Mouse (Mus musculus): Measurements from ENCODE around the gene Pcnt.

The Pcnt gene

GRCm38 (mm10) chr10:76416811-76417210, 25.8 kb downstream of the Pcnt start:
- in situ Hi-C loops (cut with MboI, MseI): no loop called here

- in situ Hi-C loops (cut with MboI, MseI): no loop called here
Observed at GRCm38 (mm10) chr10:76408520-76408919, 34.1 kb downstream of the Pcnt start.

- in situ Hi-C loops (cut with MboI, MseI): no loop called here
Observed at GRCm38 (mm10) chr10:76392596-76392995, 50.0 kb downstream of the Pcnt start.

- in situ Hi-C loops (cut with MboI, MseI): no loop called here
Observed at GRCm38 (mm10) chr10:76391786-76392185, 50.8 kb downstream of the Pcnt start.

- in situ Hi-C loops (cut with MboI, MseI): no loop called here
Observed at GRCm38 (mm10) chr10:76391166-76391565, 51.4 kb downstream of the Pcnt start.

- in situ Hi-C loops (cut with MboI, MseI): loop anchor here (5.0 kb wide), 1 partner anchor 47 kb away; no protein-coding TSS in a partner anchor
Observed at GRCm38 (mm10) chr10:76374981-76375380, 67.6 kb downstream of the Pcnt start.

GRCm38 (mm10) chr10:76371736-76372135, 70.8 kb downstream of the Pcnt start:
- in situ Hi-C loops (cut with MboI, MseI): no loop called here

- in situ Hi-C loops (cut with MboI, MseI): no loop called here
Observed at GRCm38 (mm10) chr10:76368766-76369165, 73.8 kb downstream of the Pcnt start.

- in situ Hi-C loops (cut with MboI, MseI): no loop called here
Observed at GRCm38 (mm10) chr10:76363233-76363632, 79.4 kb downstream of the Pcnt start.

- in situ Hi-C loops (cut with MboI, MseI): no loop called here
Observed at GRCm38 (mm10) chr10:76358468-76358867, 84.1 kb downstream of the Pcnt start.

- in situ Hi-C loops (cut with MboI, MseI): no loop called here
Observed at GRCm38 (mm10) chr10:76357286-76357875, 85.2 kb downstream of the Pcnt start.

- in situ Hi-C loops (cut with MboI, MseI): no loop called here
Observed at GRCm38 (mm10) chr10:76354974-76355373, 87.6 kb downstream of the Pcnt start.

- in situ Hi-C loops (cut with MboI, MseI): no loop called here
Observed at GRCm38 (mm10) chr10:76353986-76354385, 88.6 kb downstream of the Pcnt start.

GRCm38 (mm10) chr10:76351953-76352352, 90.6 kb downstream of the Pcnt start:
- in situ Hi-C loops (cut with MboI, MseI): no loop called here

- in situ Hi-C loops (cut with MboI, MseI): loop anchor here (10.0 kb wide), 1 partner anchor 678 kb away; no protein-coding TSS in a partner anchor
Observed at GRCm38 (mm10) chr10:76346589-76346988, 96.0 kb downstream of the Pcnt start.

- in situ Hi-C loops (cut with MboI, MseI): loop anchor here (10.0 kb wide), 1 partner anchor 679 kb away; no protein-coding TSS in a partner anchor
Observed at GRCm38 (mm10) chr10:76346043-76346491, 96.5 kb downstream of the Pcnt start.

GRCm38 (mm10) chr10:76345540-76345902, 97.1 kb downstream of the Pcnt start:
- in situ Hi-C loops (cut with MboI, MseI): loop anchor here (10.0 kb wide), 1 partner anchor 679 kb away; no protein-coding TSS in a partner anchor

- in situ Hi-C loops (cut with MboI, MseI): loop anchor here (10.0 kb wide), 1 partner anchor 680 kb away; no protein-coding TSS in a partner anchor
Observed at GRCm38 (mm10) chr10:76344711-76345539, 97.7 kb downstream of the Pcnt start, which contains the start of gene Dip2a. TSS of gene Dip2a (minus strand) at chr10:76345291.

- in situ Hi-C loops (cut with MboI, MseI): no loop called here
Observed at GRCm38 (mm10) chr10:76334350-76334749, 108.2 kb downstream of the Pcnt start.

GRCm38 (mm10) chr10:76332040-76332439, 110.5 kb downstream of the Pcnt start:
- in situ Hi-C loops (cut with MboI, MseI): no loop called here

- in situ Hi-C loops (cut with MboI, MseI): no loop called here
Observed at GRCm38 (mm10) chr10:76329093-76329492, 113.5 kb downstream of the Pcnt start.

- in situ Hi-C loops (cut with MboI, MseI): no loop called here
Observed at GRCm38 (mm10) chr10:76328574-76328973, 114.0 kb downstream of the Pcnt start.

Measured in regulatory T cell (primary cell).